Mouse (Mus musculus) liver, postnatal 0 days (tissue): ENCODE results near the gene Acot10. TPM values are rescaled to one million over a fixed set of nuclear protein-coding genes. Genes with fewer than 3 reads are reported as not detected.

Experiments used
- ATAC-seq: fragments of 200-750 bp; cut with Nextera tagmentation; 2 replicates; pipeline ENCODE4 v1.8.0; 2017; ENCODE audit warnings: mild to moderate bottlenecking, moderate library complexity
- DNase-seq: peaks from one replicate; pipeline ENCODE4 v3.0.0-alpha.2; 2016
- H3K27ac ChIP-seq: fragments of 300-500 bp; sonication (generic); 2 replicates; pipeline ENCODE4 v1.5.1; 2014; ENCODE audit warnings: antibody characterized with exemption, moderate library complexity, mild to moderate bottlenecking, low read depth
- H3K27me3 ChIP-seq: fragments of 300-500 bp; sonication (generic); 2 replicates; pipeline ENCODE4 v1.6.1; 2014; ENCODE audit warnings: low read length, control low read depth, mixed read lengths; ENCODE audit not compliant: insufficient read depth
- H3K36me3 ChIP-seq: fragments of 300-500 bp; sonication (generic); replicated peaks from 2 replicates; pipeline ENCODE4 v1.6.1; 2014; ENCODE audit warnings: mild to moderate bottlenecking, control low read depth, low read length, moderate library complexity, mixed read lengths; ENCODE audit not compliant: insufficient read depth
- H3K4me1 ChIP-seq: fragments of 300-500 bp; sonication (generic); 2 replicates; pipeline ENCODE4 v1.6.1; 2014; ENCODE audit warnings: antibody characterized with exemption, mild to moderate bottlenecking, control low read depth; ENCODE audit not compliant: insufficient read depth
- H3K4me2 ChIP-seq: fragments of 300-500 bp; sonication (generic); 2 replicates; pipeline ENCODE4 v1.6.1; 2014; ENCODE audit warnings: low read depth, mild to moderate bottlenecking, low read length, moderate library complexity, mixed read lengths
- H3K4me3 ChIP-seq: fragments of 300-500 bp; sonication (generic); 2 replicates; pipeline ENCODE4 v1.5.1; 2014; ENCODE audit warnings: low read depth, low read length
- H3K9ac ChIP-seq: fragments of 300-500 bp; sonication (generic); replicated peaks from 2 replicates; pipeline ENCODE4 v1.6.1; 2014; ENCODE audit warnings: mild to moderate bottlenecking, moderate library complexity
- H3K9me3 ChIP-seq: fragments of 300-500 bp; sonication (generic); 2 replicates; pipeline ENCODE4 v1.6.1; 2016; ENCODE audit warnings: mild to moderate bottlenecking, control low read depth, low read length, mixed read lengths
- CTCF ChIP-seq: sonication (generic); IDR thresholded peaks from 2 replicates; pipeline ENCODE4 v1.5.1; 2016; ENCODE audit warnings: antibody characterized with exemption, low read depth
- EP300 ChIP-seq: IDR thresholded peaks from 2 replicates; pipeline ENCODE4 v1.6.1; 2016; ENCODE audit warnings: antibody characterized with exemption, low read depth, mild to moderate bottlenecking
- WGBS: fragments of 180-500 bp; shearing (Covaris S2); extraction: QIAGEN DNeasy Blood & Tissue Kit; methylation state at CpG from one replicate; pipeline ENCODE4 v1.1.7; 2014; ENCODE audit not compliant: insufficient replicate concordance; 5-methylcytosine and 5-hydroxymethylcytosine counted together
- polyA plus RNA-seq: library from polyadenylated mRNA; unstranded; fragments of >200 nt; fragmentation: Nextera tagmentation; extraction: Ambion mirVana; gene quantifications from 2 replicates; pipeline ENCODE4 v1.2.1, GENCODE M21; 2015

The Acot10 gene
- polyA plus RNA-seq, 1 experiment from 2014 or later: not detected

- no peak overlapping the region for H3K4me3 ChIP-seq
- no peaks in the 10 kb centered on the region for H3K4me1 ChIP-seq
- no peaks in the 10 kb centered on the region for H3K9me3 ChIP-seq
- H3K36me3 ChIP-seq: no peaks in the 10 kb centered on the region
- no peak for DNase-seq
- ATAC-seq: no peak
- no peak for TF ChIP-seq EP300
- TF ChIP-seq CTCF: no peak
- H3K9ac ChIP-seq: no peak overlapping the region
- no peak overlapping the region for H3K27ac ChIP-seq
- H3K4me2 ChIP-seq: no peak overlapping the region
- H3K27me3 ChIP-seq: no peaks in the 10 kb centered on the region
These were observed 800 bp upstream of the Acot10 start for GRCm38 (mm10) chr15:20667350-20667749.

- Histone ChIP-seq H3K4me3 (no peak overlapping the region), H3K4me2 (no peak overlapping the region), H3K4me1 (no peaks in the 10 kb centered on the region), H3K9ac (no peak overlapping the region), H3K9me3 (0 out of 2 replicates have a peak, but pooled peaks cover 2% of the 10 kb centered on the region), H3K27ac (no peak overlapping the region), H3K36me3 (no peaks in the 10 kb centered on the region), H3K27me3 (no peaks in the 10 kb centered on the region)
- ATAC-seq (no peak), DNase-seq (no peak)
- TF ChIP-seq CTCF: no peak
- no peak for TF ChIP-seq EP300
- WGBS: 48% methylated on average over 2 of the region's 2 CpGs
These were observed 6.3 kb downstream of the Acot10 start for GRCm38 (mm10) chr15:20660221-20660620.

- Histone ChIP-seq H3K36me3 (no peaks in the 10 kb centered on the region), H3K9ac (no peak overlapping the region), H3K4me2 (no peak overlapping the region), H3K27ac (no peak overlapping the region), H3K9me3 (no peaks in the 10 kb centered on the region), H3K27me3 (no peaks in the 10 kb centered on the region), H3K4me1 (no peaks in the 10 kb centered on the region), H3K4me3 (no peak overlapping the region)
- ATAC-seq (no peak), DNase-seq (no peak)
- WGBS: 81% methylated on average over 3 of the region's 3 CpGs
- TF ChIP-seq EP300 (no peak), CTCF (no peak)
These were observed 23.6 kb downstream of the Acot10 start for GRCm38 (mm10) chr15:20642905-20643414.

- Histone ChIP-seq H3K4me1 (no peaks in the 10 kb centered on the region), H3K9ac (no peak overlapping the region), H3K4me2 (no peak overlapping the region), H3K4me3 (no peak overlapping the region), H3K36me3 (no peaks in the 10 kb centered on the region), H3K9me3 (no peaks in the 10 kb centered on the region), H3K27me3 (no peaks in the 10 kb centered on the region), H3K27ac (no peak overlapping the region)
- 67% methylated on average over 2 of the region's 2 CpGs for WGBS
- no peak for ATAC-seq
- TF ChIP-seq EP300: no peak
- no peak for TF ChIP-seq CTCF
- DNase-seq: no peak
These were observed 27.4 kb downstream of the Acot10 start for GRCm38 (mm10) chr15:20639155-20639554.

GRCm38 (mm10) chr15:20634593-20634992 lies 32.0 kb downstream of the Acot10 start:
- H3K4me3 ChIP-seq: no peak overlapping the region
- no peak for TF ChIP-seq EP300
- no peak for TF ChIP-seq CTCF
- no peaks in the 10 kb centered on the region for H3K36me3 ChIP-seq
- no peak overlapping the region for H3K27ac ChIP-seq
- no peaks in the 10 kb centered on the region for H3K9me3 ChIP-seq
- ATAC-seq: no peak
- H3K4me1 ChIP-seq: no peaks in the 10 kb centered on the region
- DNase-seq: no peak
- 63% methylated on average over 2 of the region's 2 CpGs for WGBS
- H3K9ac ChIP-seq: no peak overlapping the region
- no peak overlapping the region for H3K4me2 ChIP-seq
- H3K27me3 ChIP-seq: no peaks in the 10 kb centered on the region

Other genes starting within 250 kb of the Acot10 start
- not detected in 2 replicates for gene Cdh12, start 217.5 kb downstream of the Acot10 start, polyA plus RNA-seq